Mouse (Mus musculus) midbrain, postnatal 0 days (tissue): ENCODE measurements around the gene Wdr59. TPM values are rescaled to one million over a fixed set of nuclear protein-coding genes. Genes with fewer than 3 reads are reported as not detected.

Source experiments
- ATAC-seq: fragments of 200-750 bp; cut with Nextera tagmentation; 2 replicates; pipeline ENCODE4 v1.8.0; 2017; ENCODE audit warnings: moderate number of reproducible peaks, mild to moderate bottlenecking, moderate TSS enrichment, moderate library complexity; ENCODE audit not compliant: low FRiP score
- DNase-seq: peaks from one replicate; pipeline ENCODE4 v3.0.0-alpha.2; 2015; ENCODE audit warnings: low spot score
- H3K27ac ChIP-seq: fragments of 300-500 bp; sonication (generic); 2 replicates; pipeline ENCODE4 v1.5.1; 2014; ENCODE audit warnings: low read depth, mild to moderate bottlenecking, low read length, mixed read lengths
- H3K27me3 ChIP-seq: fragments of 300-500 bp; sonication (generic); 2 replicates; pipeline ENCODE4 v1.6.1; 2014; ENCODE audit warnings: low read length, control low read depth, mixed read lengths; ENCODE audit not compliant: insufficient read depth
- H3K36me3 ChIP-seq: fragments of 300-500 bp; sonication (generic); 2 replicates; pipeline ENCODE4 v1.6.1; 2014; ENCODE audit warnings: low read length, control low read depth, mixed read lengths; ENCODE audit not compliant: insufficient read depth
- H3K4me1 ChIP-seq: fragments of 300-500 bp; sonication (generic); 2 replicates; pipeline ENCODE4 v1.6.1; 2014; ENCODE audit warnings: mild to moderate bottlenecking, control low read depth, antibody characterized with exemption, low read length, mixed read lengths; ENCODE audit not compliant: insufficient read depth
- H3K4me2 ChIP-seq: fragments of 300-500 bp; sonication (generic); 2 replicates; pipeline ENCODE4 v1.6.1; 2014; ENCODE audit warnings: low read depth, mild to moderate bottlenecking, low read length, mixed read lengths; ENCODE audit not compliant: poor library complexity, severe bottlenecking
- H3K4me3 ChIP-seq: fragments of 300-500 bp; sonication (generic); 2 replicates; pipeline ENCODE4 v1.5.1; 2014; ENCODE audit warnings: low read depth, mild to moderate bottlenecking, low read length, moderate library complexity
- H3K9ac ChIP-seq: fragments of 300-500 bp; sonication (generic); replicated peaks from 2 replicates; pipeline ENCODE4 v1.6.1; 2014; ENCODE audit warnings: mild to moderate bottlenecking, low read length, moderate library complexity, mixed read lengths; ENCODE audit not compliant: poor library complexity, severe bottlenecking
- H3K9me3 ChIP-seq: fragments of 300-500 bp; sonication (generic); 2 replicates; pipeline ENCODE4 v1.6.1; 2016; ENCODE audit warnings: low read length, control low read depth
- CTCF ChIP-seq: IDR thresholded peaks from 2 replicates; pipeline ENCODE4 v1.5.1; 2016; ENCODE audit warnings: antibody characterized with exemption, mild to moderate bottlenecking
- WGBS: fragments of 180-500 bp; shearing (Covaris S2); extraction: QIAGEN DNeasy Blood & Tissue Kit; methylation state at CpG from one replicate; pipeline ENCODE4 v1.1.7; 2014; 5-methylcytosine and 5-hydroxymethylcytosine counted together
- polyA plus RNA-seq: library from polyadenylated mRNA; unstranded; fragments of >200 nt; fragmentation: Nextera tagmentation; extraction: Ambion mirVana; gene quantifications from 2 replicates; pipeline ENCODE4 v1.2.1, GENCODE M21; 2015
- total RNA-seq: library from RNA; depleted of rRNA; stranded (reverse); fragments of >200 nt; gene quantifications from 2 replicates; pipeline ENCODE4 v1.2.3, GENCODE M21; 2014

Wdr59 gene
- total and polyA plus RNA-seq, 2 experiments from 2014 or later = 6.6 to 11.6 TPM

DNA sequence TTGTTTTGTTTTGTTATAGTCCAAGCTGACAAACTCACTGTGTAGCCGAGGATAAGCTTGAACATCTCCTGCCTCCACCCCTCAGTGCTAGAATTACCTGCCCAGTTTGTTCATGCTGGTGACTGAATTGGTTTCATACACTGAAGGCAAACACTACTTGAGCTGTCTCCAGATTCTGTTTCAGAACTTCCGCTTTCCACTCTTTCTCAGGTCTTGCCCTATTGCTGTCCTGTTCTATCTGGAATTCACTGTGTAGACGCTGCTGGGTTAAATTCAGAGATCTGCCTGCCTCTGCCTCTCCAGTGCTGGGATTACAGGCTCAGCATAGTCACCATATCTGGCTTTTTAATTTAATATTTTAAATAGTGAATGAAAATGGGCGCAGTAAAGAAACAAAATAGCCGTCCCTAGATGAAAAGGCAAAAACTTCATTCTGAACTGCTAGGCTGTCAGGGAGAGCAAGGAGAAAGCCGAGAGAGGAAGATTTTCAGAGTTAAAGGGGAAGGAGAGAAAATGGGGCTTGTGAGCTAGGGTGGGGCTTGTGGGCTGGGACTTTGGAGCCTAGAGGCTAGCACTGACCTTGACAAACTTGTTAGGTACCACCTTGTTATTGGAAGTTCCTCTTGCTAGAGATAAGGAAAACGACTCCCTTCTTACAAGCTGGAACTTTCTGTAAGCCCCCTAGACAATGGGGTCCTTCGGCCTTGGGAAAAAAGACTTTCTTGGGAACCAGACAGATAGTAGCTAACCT, 23.7 kb upstream of the Wdr59 start:
- 90% methylated on average over 8 of the region's 8 CpGs for WGBS
- ATAC-seq = no peak
- no peak overlapping the region for H3K4me3 ChIP-seq
- H3K4me1 ChIP-seq = peaks cover 6% of the 10 kb centered on the region; the same call in 1 of the 2 replicates
- no peak for TF ChIP-seq CTCF
- no peak for DNase-seq
- H3K4me2 ChIP-seq = no peak overlapping the region
- no peaks in the 10 kb centered on the region for H3K9me3 ChIP-seq
- H3K36me3 ChIP-seq = no peaks in the 10 kb centered on the region
- H3K27me3 ChIP-seq = no peaks in the 10 kb centered on the region
- no peak overlapping the region for H3K27ac ChIP-seq
- no peak overlapping the region for H3K9ac ChIP-seq

DNA sequence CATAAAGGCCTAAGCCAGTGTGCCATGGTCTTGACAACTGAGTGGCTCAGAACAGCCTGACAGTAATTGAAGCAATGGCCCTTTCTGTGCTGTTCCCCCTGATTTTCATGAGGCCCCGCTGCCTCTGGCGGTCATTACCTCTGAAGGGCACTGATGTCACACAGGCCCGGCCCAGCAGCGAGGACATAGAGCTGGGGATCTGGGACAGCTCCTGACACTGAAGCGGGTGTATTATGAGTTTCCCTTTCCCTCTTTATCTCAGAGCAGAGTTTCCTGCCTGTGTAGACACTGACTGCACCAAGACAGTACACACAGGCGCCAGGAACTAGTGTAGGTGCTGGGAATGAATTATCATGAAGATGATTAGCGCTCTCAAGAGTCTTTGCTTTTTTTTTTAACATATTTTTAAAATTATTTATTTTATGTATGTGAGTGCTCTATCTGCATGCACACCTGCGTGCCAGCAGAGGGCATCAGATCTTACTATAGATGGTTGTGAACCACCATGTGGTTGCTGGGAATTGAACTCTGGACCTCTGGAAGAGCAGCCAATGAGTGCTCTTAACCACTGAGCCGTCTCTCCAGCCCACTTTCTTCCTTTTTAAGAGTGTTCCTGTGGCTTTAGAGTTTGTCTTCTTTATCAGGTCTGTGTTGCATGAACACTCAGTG, 22.0 kb upstream of the Wdr59 start:
- Histone ChIP-seq H3K27ac (no peak overlapping the region), H3K36me3 (no peaks in the 10 kb centered on the region), H3K9ac (no peak overlapping the region), H3K9me3 (no peaks in the 10 kb centered on the region), H3K4me1 (peaks cover 9% of the 10 kb centered on the region), H3K27me3 (no peaks in the 10 kb centered on the region), H3K4me2 (no peak overlapping the region), H3K4me3 (no peak overlapping the region)
- peak; percentile 34 for TF ChIP-seq CTCF
- DNase-seq = no peak
- WGBS = 93% methylated on average over 9 of the region's 9 CpGs
- ATAC-seq = no peak

DNA sequence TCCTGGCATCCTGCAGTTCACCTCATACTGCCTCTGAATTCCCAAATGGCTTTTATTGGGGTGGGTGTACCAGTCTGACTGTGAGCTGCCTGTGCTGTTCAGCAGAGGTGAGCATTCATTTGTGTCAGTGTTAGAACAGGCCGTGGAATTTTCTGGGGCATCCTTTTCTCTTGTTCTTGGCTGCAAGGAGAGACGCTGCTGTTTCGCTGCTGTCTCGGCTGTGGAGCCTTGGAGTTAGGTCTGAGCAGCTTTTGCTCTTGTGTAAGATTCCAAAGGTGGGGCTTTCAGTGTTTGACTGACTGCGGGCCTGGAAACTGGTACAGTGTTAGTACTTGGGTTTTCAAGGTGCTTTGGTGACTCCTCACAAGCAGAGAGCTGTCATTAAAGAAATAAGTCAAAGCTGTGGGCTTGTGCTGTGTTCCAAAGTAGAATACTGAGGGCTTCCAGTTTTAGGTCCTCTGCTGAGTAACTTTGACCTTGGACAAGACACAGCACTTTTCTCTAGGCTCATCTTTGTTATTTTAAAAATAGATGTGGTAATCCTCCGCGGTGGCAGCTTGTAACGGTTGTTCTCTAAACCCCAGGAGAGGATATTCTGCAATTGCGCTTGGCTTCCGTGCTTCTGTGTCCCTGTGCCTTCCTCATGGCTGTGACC, 17.7 kb upstream of the Wdr59 start:
- peaks cover 9% of the 10 kb centered on the region for H3K4me1 ChIP-seq
- no peak for DNase-seq
- H3K9ac ChIP-seq = peak overlapping the region; percentile 44
- H3K9me3 ChIP-seq = no peaks in the 10 kb centered on the region
- no peak overlapping the region for H3K27ac ChIP-seq
- peak overlapping the region; percentile 97 for H3K4me3 ChIP-seq
- 20% methylated on average over 10 of the region's 10 CpGs for WGBS
- no peak for TF ChIP-seq CTCF
- H3K4me2 ChIP-seq = peak overlapping the region; percentile 92
- H3K27me3 ChIP-seq = no peaks in the 10 kb centered on the region
- ATAC-seq = no peak
- H3K36me3 ChIP-seq = no peaks in the 10 kb centered on the region

DNA sequence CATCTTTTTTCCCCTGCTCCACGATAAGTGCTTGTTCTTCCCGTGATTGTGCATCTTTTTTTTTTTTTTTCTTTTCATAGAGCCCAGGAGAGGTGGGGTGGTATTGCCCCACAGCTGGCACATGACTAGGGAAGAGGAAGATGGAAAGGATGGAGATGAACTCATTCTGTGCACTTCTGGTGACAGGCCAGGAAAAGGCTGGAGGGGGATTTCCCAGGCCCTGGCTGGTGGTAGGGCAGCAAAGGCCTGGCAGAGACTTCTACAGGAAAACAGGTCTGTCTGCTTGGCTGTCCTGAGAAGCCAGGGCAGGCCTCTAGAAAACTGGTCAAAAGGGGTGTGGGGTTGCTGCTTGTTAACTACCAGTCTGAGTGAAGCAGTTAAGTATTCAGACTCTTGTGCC, 16.3 kb upstream of the Wdr59 start:
- Histone ChIP-seq H3K36me3 (no peaks in the 10 kb centered on the region), H3K9me3 (no peaks in the 10 kb centered on the region), H3K27me3 (no peaks in the 10 kb centered on the region), H3K4me1 (peaks cover 9% of the 10 kb centered on the region), H3K27ac (peak overlapping the region; percentile 93; the same call in 1 of the 2 replicates), H3K4me2 (peak overlapping the region; percentile 92), H3K4me3 (peak overlapping the region; percentile 97), H3K9ac (peak overlapping the region; percentile 94)
- no peak for ATAC-seq
- no peak for DNase-seq
- TF ChIP-seq CTCF = no peak
- WGBS = 0% methylated on average over 2 of the region's 2 CpGs

DNA sequence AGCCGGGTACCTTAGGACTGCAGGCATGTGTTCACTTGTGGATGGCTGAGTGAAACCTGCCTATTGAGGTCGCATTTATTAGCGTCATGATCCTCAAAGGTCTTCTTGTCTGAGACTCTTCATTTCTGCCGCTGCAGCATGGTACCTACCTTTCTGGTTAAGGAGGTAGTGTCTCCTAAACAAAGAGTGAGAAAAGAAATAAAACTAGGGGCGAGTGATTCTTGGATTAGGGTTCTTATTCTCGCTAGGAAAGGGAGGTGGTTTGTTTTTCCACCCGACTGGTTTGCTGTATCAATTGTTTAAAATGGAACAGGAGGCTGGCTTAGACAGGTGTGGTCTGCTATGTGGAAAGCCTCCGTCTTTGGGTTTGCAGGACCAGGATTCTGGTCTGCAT, 15.9 kb upstream of the Wdr59 start:
- H3K27ac ChIP-seq = peak overlapping the region; percentile 93
- peak overlapping the region; percentile 97 for H3K4me3 ChIP-seq
- H3K36me3 ChIP-seq = no peaks in the 10 kb centered on the region
- no peaks in the 10 kb centered on the region for H3K9me3 ChIP-seq
- no peak for TF ChIP-seq CTCF
- WGBS = 2% methylated on average over 8 of the region's 8 CpGs
- peak overlapping the region; percentile 92 for H3K4me2 ChIP-seq
- DNase-seq (peak; percentile 34), ATAC-seq (no peak)
- H3K9ac ChIP-seq = peak overlapping the region; percentile 94
- no peaks in the 10 kb centered on the region for H3K27me3 ChIP-seq
- H3K4me1 ChIP-seq = peaks cover 9% of the 10 kb centered on the region
